ENCODE assay signal across 16 mouse cellular contexts in the genomic region with DNA sequence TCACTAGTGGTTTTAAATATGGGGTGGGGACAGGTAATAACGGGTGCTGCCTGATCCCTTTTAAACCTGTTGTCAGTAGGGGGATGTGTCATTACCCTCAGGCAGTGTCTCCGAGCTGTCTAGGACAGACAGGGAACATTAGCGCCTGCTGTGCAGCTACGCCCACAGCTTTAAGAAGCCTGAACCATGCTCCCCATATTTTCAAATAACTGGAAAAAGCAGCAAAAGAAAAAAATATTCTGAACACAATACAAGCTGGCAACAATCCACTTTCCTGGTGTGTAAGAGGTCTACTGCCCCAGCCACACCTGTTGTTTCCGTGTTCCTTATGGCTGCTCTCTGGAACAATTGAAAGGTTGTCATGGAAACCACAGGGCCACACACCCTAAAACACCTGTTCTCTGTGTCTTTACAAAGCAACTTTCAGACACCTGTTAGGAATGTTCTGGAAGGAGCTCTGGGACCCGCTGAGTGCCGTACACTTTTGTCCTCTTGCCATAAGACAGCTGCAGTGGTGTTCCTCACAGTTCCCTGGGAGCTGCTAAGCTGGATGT. TPM values are rescaled to one million over a fixed set of nuclear protein-coding genes. Genes with fewer than 3 reads are reported as not detected.
DNase-seq lines count a peak whose midpoint lies in the region; ATAC-seq and TF ChIP-seq lines count a peak whose summit lies in the region.
"Had no signal": no experiment of that assay in that cellular context is flagged by ENCODE, and none has a peak within 500 bp of the region (broad histone marks: within the 10 kb centered on the region; RNA-seq: fewer than 3 reads in every experiment).

No protein-coding gene starts in this region.

- H3K4me1 ChIP-seq in limb, embryonic 14.5 days (ENCODE audit: control insufficient read depth, insufficient read depth, low read length), result peaks cover 11% of the 10 kb centered on the region; the same call in 1 of the 2 replicates
- no peaks in the 10 kb centered on the region for H3K4me1 ChIP-seq in stomach, postnatal 0 days (replicated peaks; ENCODE audit: control insufficient read depth, insufficient read depth)

- no peaks in the 10 kb centered on the region for H3K27me3 ChIP-seq in limb, embryonic 14.5 days (ENCODE audit: control insufficient read depth, insufficient read depth, low read length)
- H3K27me3 ChIP-seq in stomach, postnatal 0 days (ENCODE audit: control insufficient read depth, insufficient read depth, low read length), result no peaks in the 10 kb centered on the region; the same call in 1 of the 2 replicates

- no peak overlapping the region for H3K4me3 ChIP-seq in limb, embryonic 14.5 days (replicated peaks; ENCODE audit: low read length)
- no peak overlapping the region for H3K4me3 ChIP-seq in stomach, postnatal 0 days (ENCODE audit: low read depth, low read length)
- H3K4me3 ChIP-seq: embryonic facial prominence, embryonic 12.5 days had no signal

- H3K9me3 ChIP-seq in limb, embryonic 14.5 days (ENCODE audit: control insufficient read depth, low read length), result no peaks in the 10 kb centered on the region
- no peaks in the 10 kb centered on the region for H3K9me3 ChIP-seq in stomach, postnatal 0 days (ENCODE audit: control insufficient read depth, low read length)
- H3K9me3 ChIP-seq: embryonic facial prominence, embryonic 12.5 days had no signal

- TF ChIP-seq POLR2A in limb, embryonic 14.5 days (IDR thresholded peaks at IDR 0.05; ENCODE audit: borderline replicate concordance, extremely low read depth, insufficient read depth, insufficient read length), result no peak

- H3K4me2 ChIP-seq in limb, embryonic 14.5 days (replicated peaks; ENCODE audit: low read depth, low read length, severe bottlenecking), result no peak overlapping the region
- H3K4me2 ChIP-seq in stomach, postnatal 0 days (replicated peaks; ENCODE audit: low read depth), result no peak overlapping the region; the same call in 1 of the 2 replicates
- H3K4me2 ChIP-seq: embryonic facial prominence, embryonic 12.5 days; heart, embryonic 11.5 days; liver, embryonic 11.5 days had no signal

- 55% methylated on average over 7 of the region's 7 CpGs for WGBS in limb, embryonic 14.5 days
- 48% methylated on average over 7 of the region's 7 CpGs for WGBS in stomach, postnatal 0 days

- H3K36me3 ChIP-seq in limb, embryonic 14.5 days (ENCODE audit: control insufficient read depth, insufficient read depth, low read length), result no peaks in the 10 kb centered on the region
- H3K36me3 ChIP-seq in stomach, postnatal 0 days (ENCODE audit: control insufficient read depth, insufficient read depth, low read length), result no peaks in the 10 kb centered on the region
- H3K36me3 ChIP-seq: embryonic facial prominence, embryonic 12.5 days had no signal

- no peak for TF ChIP-seq EP300 in stomach, postnatal 0 days (optimal IDR thresholded peaks at IDR 0.05)

- ATAC-seq in limb, embryonic 14.5 days (ENCODE audit: low FRiP score, low read depth), result no peak
- peak; percentile 75; the same call in 1 of the 2 replicates for ATAC-seq in stomach, postnatal 0 days (ENCODE audit: low FRiP score, low TSS enrichment)
- ATAC-seq: CD4-positive, CD25-positive, alpha-beta regulatory T cell, adult 4 months had no signal

- H3K9ac ChIP-seq in limb, embryonic 14.5 days (ENCODE audit: low read depth, low read length, severe bottlenecking), result no peak overlapping the region
- no peak overlapping the region for H3K9ac ChIP-seq in stomach, postnatal 0 days (ENCODE audit: low read length)
- H3K9ac ChIP-seq: embryonic facial prominence, embryonic 12.5 days had no signal

- peak; percentile 24 to 57 for DNase-seq in lung, adult 18-20 months
- no peak for DNase-seq in lung, postnatal 14 days
- DNase-seq in brain, adult 2 months (ENCODE audit: low read depth, low spot score), result peak; percentile 61
- peak; percentile 12 for DNase-seq in limb, embryonic 14.5 days (ENCODE audit: low spot score)
- DNase-seq in stomach, postnatal 0 days (ENCODE audit: low spot score), result peak; percentile 54
- no peak for DNase-seq in embryo, embryonic 10 days (ENCODE audit: low spot score)
- DNase-seq in adrenal gland, adult 2 months, result no peak
- DNase-seq: cerebellum, adult 11 months; gastrocnemius, postnatal 25 days; heart, postnatal 36 days had no signal

- TF ChIP-seq CTCF in stomach, postnatal 0 days (IDR thresholded peaks at IDR 0.05; ENCODE audit: low read depth), result no peak

- no peak overlapping the region for H3K27ac ChIP-seq in limb, embryonic 14.5 days (replicated peaks; ENCODE audit: low read depth, low read length)
- peak overlapping the region; percentile 30; the same call in 1 of the 2 replicates for H3K27ac ChIP-seq in stomach, postnatal 0 days (replicated peaks)
- H3K27ac ChIP-seq: embryonic facial prominence, embryonic 12.5 days; kidney, postnatal 0 days had no signal

RNA-seq across cellular contexts. Expression of gene Kcnk1, which starts 4.9 kb away (rescaled TPM):
- 16.1 and 19.7 TPM in 2 replicates for polyA plus RNA-seq in limb, embryonic 14.5 days (2012; rRNA removed)
- 27.3 and 27.6 TPM in 2 replicates for polyA plus RNA-seq in limb, embryonic 14.5 days (2014; fragmentation: Nextera tagmentation; extraction: Ambion mirVana)
- polyA plus RNA-seq in stomach, postnatal 0 days (2015; fragmentation: Nextera tagmentation; extraction: Ambion mirVana), result 63.1 and 65.6 TPM in 2 replicates
- 10 to 100 TPM in 1 of 2 experiments, 1 to 10 TPM in 1; 1.3 to 12.8 TPM for total RNA-seq in adrenal gland, adult 2 months (2021)
- 7.5 and 30.5 TPM in 2 replicates for polyA plus RNA-seq in adrenal gland, adult 2 months (2012; rRNA removed)
- total RNA-seq: megakaryocyte progenitor cell, adult 5-6 weeks had no signal
- polyA plus RNA-seq: CD4-positive, CD25-positive, alpha-beta regulatory T cell, adult 4 months had no signal

Comparison
In these comparisons a context has a peak if more than half of its experiments do, and no peak if none do; other contexts are left out.
1. DNase-seq: peak in lung, adult 18-20 months (2 of 2), brain, adult 2 months (single experiment), limb, embryonic 14.5 days (single experiment) and stomach, postnatal 0 days (single experiment); none in lung, postnatal 14 days (single experiment), embryo, embryonic 10 days (single experiment) and adrenal gland, adult 2 months (single experiment).